8 mouse cellular contexts compared by ENCODE assay signal in genomic region chr10:75797619-75798175, GRCm38 (mm10). TPM values are rescaled to one million over a fixed set of nuclear protein-coding genes. Genes with fewer than 3 reads are reported as not detected.
DNase-seq lines count a peak whose midpoint lies in the region; ATAC-seq lines count a peak whose summit lies in the region.

No protein-coding gene starts in this region.

- 4% methylated on average over 12 of the region's 12 CpGs for WGBS in intestine, embryonic 14.5 days

- peaks cover 15% of the 10 kb centered on the region for H3K4me1 ChIP-seq in intestine, embryonic 14.5 days (replicated peaks; ENCODE audit: control insufficient read depth, insufficient read depth, low read length)

- no peaks in the 10 kb centered on the region for H3K9me3 ChIP-seq in intestine, embryonic 14.5 days (ENCODE audit: control insufficient read depth, low read length)

- peak; percentile 50 to 52 for DNase-seq in spleen, postnatal 10 days (ENCODE audit: low spot score in 2 of 2)
- DNase-seq in spleen, adult 12 weeks (ENCODE audit: low spot score) = no peak
- DNase-seq in gastrocnemius, postnatal 36 days = peak; percentile 49 to 66
- peak; percentile 69 for DNase-seq in intestine, embryonic 14.5 days (ENCODE audit: low spot score)
- peak; percentile 59 to 60 for DNase-seq in left cerebral cortex, postnatal 36 days (ENCODE audit: low spot score in 2 of 2)
- DNase-seq in right cerebral cortex, postnatal 25 days = peak; percentile 56

- H3K27ac ChIP-seq in intestine, embryonic 14.5 days (ENCODE audit: low read depth) = 0 out of 2 replicates have a peak overlapping the region, but pooled peaks have one; percentile 14

- peak overlapping the region; percentile 44 for H3K9ac ChIP-seq in intestine, embryonic 14.5 days (ENCODE audit: low read length)

- H3K27me3 ChIP-seq in intestine, embryonic 14.5 days (replicated peaks; ENCODE audit: control insufficient read depth, insufficient read depth, low read length) = no peaks in the 10 kb centered on the region

- ATAC-seq in common myeloid progenitor, adult 5-6 weeks (replicated peaks; ENCODE audit: low read depth, poor library complexity, severe bottlenecking) = peak; percentile 76
- ATAC-seq in intestine, embryonic 14.5 days (replicated peaks; ENCODE audit: low FRiP score, low TSS enrichment, low read depth) = peak; percentile 46
- peak; percentile 65 for ATAC-seq in megakaryocyte progenitor cell, adult 5-6 weeks (replicated peaks; ENCODE audit: poor library complexity)

- H3K4me2 ChIP-seq in intestine, embryonic 14.5 days (ENCODE audit: low read length) = peak overlapping the region; percentile 85

- intact Hi-C loops in gastrocnemius, postnatal 36 days (cut with DNase I) = no loop called here
- intact Hi-C loops in left cerebral cortex, postnatal 36 days (cut with DNase I) = no loop called here

- peak overlapping the region; percentile 40 for H3K4me3 ChIP-seq in intestine, embryonic 14.5 days (ENCODE audit: low read depth, low read length)

- no peaks in the 10 kb centered on the region for H3K36me3 ChIP-seq in intestine, embryonic 14.5 days (ENCODE audit: control insufficient read depth, insufficient read depth, low read length)

RNA-seq across cellular contexts. Expression of gene Gstt1, which starts 0.7 kb away (rescaled TPM):
- 0.63 and 0.96 TPM in 2 replicates for total RNA-seq in common myeloid progenitor, adult 5-6 weeks (2017)
- total RNA-seq in gastrocnemius, postnatal 36 days (2021) = 1 to 10 TPM; 4.4 to 5.6 TPM
- polyA plus RNA-seq in intestine, embryonic 14.5 days (2014; fragmentation: Nextera tagmentation; extraction: Ambion mirVana) = 11.4 and 11.6 TPM in 2 replicates
- 10 to 100 TPM in 1 of 2 experiments, 1 to 10 TPM in 1; 6.2 to 11.4 TPM for total RNA-seq in left cerebral cortex, postnatal 36 days (2021)
- not detected in 2 replicates for total RNA-seq in megakaryocyte progenitor cell, adult 5-6 weeks (2015)
- 2.3 TPM in 1 of 2 replicates, not detected in the other for total RNA-seq in megakaryocyte progenitor cell, adult 5-6 weeks (2017)

RNA-seq across cellular contexts. Expression of gene Gstt3, which starts 16.5 kb away (rescaled TPM):
- total RNA-seq in common myeloid progenitor, adult 5-6 weeks (2017) = 2.3 and 7.5 TPM in 2 replicates
- 1 to 10 TPM; 3.3 to 3.5 TPM for total RNA-seq in gastrocnemius, postnatal 36 days (2021)
- polyA plus RNA-seq in intestine, embryonic 14.5 days (2014; fragmentation: Nextera tagmentation; extraction: Ambion mirVana) = 28.0 and 28.7 TPM in 2 replicates
- total RNA-seq in left cerebral cortex, postnatal 36 days (2021) = 1 to 10 TPM in 1 of 2 experiments, under 1 TPM in 1; 0.91 to 2.0 TPM
- total RNA-seq in megakaryocyte progenitor cell, adult 5-6 weeks (2015) = 4.9 and 5.5 TPM in 2 replicates
- 3.2 and 4.7 TPM in 2 replicates for total RNA-seq in megakaryocyte progenitor cell, adult 5-6 weeks (2017)

RNA-seq across cellular contexts. Expression of gene Gm20441, which starts 16.9 kb away (rescaled TPM):
- total RNA-seq in common myeloid progenitor, adult 5-6 weeks (2017) = not detected in 2 replicates
- not detected for total RNA-seq in gastrocnemius, postnatal 36 days (2021)
- polyA plus RNA-seq in intestine, embryonic 14.5 days (2014; fragmentation: Nextera tagmentation; extraction: Ambion mirVana) = not detected in 2 replicates
- total RNA-seq in left cerebral cortex, postnatal 36 days (2021) = not detected
- total RNA-seq in megakaryocyte progenitor cell, adult 5-6 weeks (2015) = not detected in 2 replicates
- total RNA-seq in megakaryocyte progenitor cell, adult 5-6 weeks (2017) = not detected in 2 replicates

RNA-seq across cellular contexts. Expression of gene Ddt, which starts 24.5 kb away (rescaled TPM):
- total RNA-seq in common myeloid progenitor, adult 5-6 weeks (2017) = 36.5 and 63.9 TPM in 2 replicates
- total RNA-seq in gastrocnemius, postnatal 36 days (2021) = 10 to 100 TPM; 28.5 to 41.7 TPM
- polyA plus RNA-seq in intestine, embryonic 14.5 days (2014; fragmentation: Nextera tagmentation; extraction: Ambion mirVana) = 57.4 and 64.9 TPM in 2 replicates
- total RNA-seq in left cerebral cortex, postnatal 36 days (2021) = 10 to 100 TPM; 43.5 to 50.0 TPM
- total RNA-seq in megakaryocyte progenitor cell, adult 5-6 weeks (2015) = 51.7 and 60.3 TPM in 2 replicates
- total RNA-seq in megakaryocyte progenitor cell, adult 5-6 weeks (2017) = 54.4 and 60.1 TPM in 2 replicates

RNA-seq across cellular contexts. Expression of gene Gstt4, which starts 24.6 kb away (rescaled TPM):
- total RNA-seq in common myeloid progenitor, adult 5-6 weeks (2017) = not detected in 2 replicates
- total RNA-seq in gastrocnemius, postnatal 36 days (2021) = not detected
- not detected in 2 replicates for polyA plus RNA-seq in intestine, embryonic 14.5 days (2014; fragmentation: Nextera tagmentation; extraction: Ambion mirVana)
- total RNA-seq in left cerebral cortex, postnatal 36 days (2021) = not detected
- total RNA-seq in megakaryocyte progenitor cell, adult 5-6 weeks (2015) = not detected in 2 replicates
- total RNA-seq in megakaryocyte progenitor cell, adult 5-6 weeks (2017) = not detected in 2 replicates
